Mouse (Mus musculus): ENCODE measurements around the gene Chst4.

- TF ChIP-seq GATA1 (IDR thresholded peaks at IDR 0.05; ENCODE audit: borderline replicate concordance, low read length) (no peak), FLI1 (IDR thresholded peaks at IDR 0.05; ENCODE audit: low read length) (no peak)
These were observed 26.1 kb upstream of the Chst4 start for GRCm38 (mm10) chr8:110065676-110066075.

All from megakaryocyte, embryonic 14.5 days (primary cell).